Mouse (Mus musculus) erythroblast, embryonic 14.5 days (primary cell): ENCODE data around the gene Add2. TPM values are rescaled to one million over a fixed set of nuclear protein-coding genes. Genes with fewer than 3 reads are reported as not detected.
"Not testable (repeated sequence)": the region's sequence is repeated elsewhere in the genome, so short reads cannot be mapped to it uniquely, and the experiment has no call there.

Experiments
- H3K27me3 ChIP-seq: 2 replicates; pipeline ENCODE4 v1.6.1; 2012; ENCODE audit warnings: inconsistent platforms; ENCODE audit not compliant: control insufficient read depth
- H3K36me3 ChIP-seq: 2 replicates; pipeline ENCODE4 v1.6.1; 2012; ENCODE audit warnings: mild to moderate bottlenecking, inconsistent platforms; ENCODE audit not compliant: control insufficient read depth
- H3K4me1 ChIP-seq: 2 replicates; pipeline ENCODE4 v1.6.1; 2012; ENCODE audit warnings: inconsistent platforms; ENCODE audit not compliant: control insufficient read depth
- H3K4me3 ChIP-seq: replicated peaks from 2 replicates; pipeline ENCODE3; 2012; ENCODE audit warnings: moderate library complexity, mild to moderate bottlenecking, inconsistent platforms
- H3K9me3 ChIP-seq: 2 replicates; pipeline ENCODE4 v1.6.1; 2012; ENCODE audit warnings: low read length, inconsistent platforms, mixed read lengths; ENCODE audit not compliant: control insufficient read depth
- GATA1 ChIP-seq: IDR thresholded peaks from 2 replicates; pipeline ENCODE4 v1.6.1; 2012; ENCODE audit warnings: low read length, inconsistent platforms, mixed read lengths
- TAL1 ChIP-seq: IDR thresholded peaks from 3 replicates; pipeline ENCODE4 v1.6.1; 2012; ENCODE audit warnings: low read length, inconsistent platforms, mixed read lengths
- polyA plus RNA-seq: library from polyadenylated mRNA; stranded (reverse); fragments of >175 nt; gene quantifications from 2 replicates; pipeline ENCODE4 v1.2.3, GENCODE M21; 2012

Add2 gene
- 39.0 and 41.8 TPM in 2 replicates for polyA plus RNA-seq

- H3K4me1 ChIP-seq, result no peaks in the 10 kb centered on the region
- no peaks in the 10 kb centered on the region for H3K36me3 ChIP-seq
- no peaks in the 10 kb centered on the region for H3K9me3 ChIP-seq
- no peak for TF ChIP-seq TAL1
- TF ChIP-seq GATA1, result no peak
- H3K4me3 ChIP-seq, result no peak within 1 kb of the TSS
- H3K27me3 ChIP-seq, result peaks cover 75% of the 10 kb centered on the region
Observed at GRCm38 (mm10) chr6:86028601-86029322, at the start of gene Add2. TSS of gene Add2 (plus strand) at chr6:86028681.

- not testable (repeated sequence) for H3K9me3 ChIP-seq, H3K36me3 ChIP-seq, H3K4me3 ChIP-seq, H3K27me3 ChIP-seq
- peaks cover 11% of the 10 kb centered on the region for H3K4me1 ChIP-seq
Observed at GRCm38 (mm10) chr6:85978736-85979135, 49.7 kb upstream of the Add2 start.

GRCm38 (mm10) chr6:85984351-85984750 lies 44.1 kb upstream of the Add2 start:
- Histone ChIP-seq H3K4me3 (no peak overlapping the region), H3K4me1 (no peaks in the 10 kb centered on the region), H3K27me3 (0 out of 2 replicates have a peak, but pooled peaks cover 3% of the 10 kb centered on the region), H3K36me3 (no peaks in the 10 kb centered on the region), H3K9me3 (peaks cover 2% of the 10 kb centered on the region; the same call in 1 of the 2 replicates)
- TF ChIP-seq GATA1, result no peak
- no peak for TF ChIP-seq TAL1

DNA sequence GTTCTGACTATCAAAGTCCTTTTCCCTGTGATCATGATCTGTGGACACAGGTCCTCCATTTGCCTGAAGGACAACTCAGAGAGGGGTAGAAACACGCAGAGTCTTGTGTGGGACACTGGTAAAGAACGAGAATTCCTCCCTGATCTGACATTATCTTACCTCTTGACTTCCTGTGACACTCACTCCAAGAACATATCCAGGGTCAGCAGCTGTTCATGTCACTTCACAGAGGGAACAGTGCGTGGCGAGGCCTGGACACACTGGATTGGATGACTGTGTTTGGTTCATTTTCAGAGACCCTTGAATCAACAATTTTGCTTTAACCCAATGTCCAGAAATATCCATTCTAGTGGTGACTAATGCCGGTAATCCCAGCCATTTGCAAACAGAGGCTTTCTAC lies 38.9 kb upstream of the Add2 start:
- not testable (repeated sequence) for H3K4me1 ChIP-seq, H3K36me3 ChIP-seq, H3K27me3 ChIP-seq

GRCm38 (mm10) chr6:85990774-85991173 lies 37.7 kb upstream of the Add2 start:
- H3K4me1 ChIP-seq, H3K9me3 ChIP-seq, H3K4me3 ChIP-seq, H3K27me3 ChIP-seq, H3K36me3 ChIP-seq: not testable (repeated sequence)

More for the DNA sequence above, 38.9 kb upstream of the Add2 start:
- not testable (repeated sequence) for H3K9me3 ChIP-seq, H3K4me3 ChIP-seq

DNA sequence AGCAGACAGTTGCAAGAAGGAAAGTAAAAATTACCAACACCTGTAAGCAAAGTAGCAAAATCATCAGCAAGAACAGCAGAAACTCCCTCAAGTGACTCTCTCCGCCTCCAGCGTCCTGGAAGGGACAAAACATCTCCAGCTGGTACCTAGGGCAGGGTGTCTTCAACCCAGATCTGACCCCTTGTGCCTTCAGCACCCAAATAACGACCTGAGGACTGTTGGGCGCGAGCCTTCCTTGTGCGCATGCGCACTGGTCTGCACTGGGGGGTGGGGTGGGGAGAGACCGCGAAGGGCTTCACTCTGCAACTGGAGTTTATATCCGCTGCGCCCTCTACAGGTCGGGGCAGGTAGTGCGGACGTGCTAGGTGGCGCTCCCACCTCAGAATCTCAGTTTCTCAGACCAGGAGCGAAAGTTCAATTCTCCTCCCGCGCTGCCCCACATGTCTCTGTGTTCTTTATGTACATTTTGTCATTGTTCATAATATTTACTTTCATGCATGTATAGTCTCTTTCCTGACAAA lies 25.0 kb upstream of the Add2 start:
- peaks cover 5% of the 10 kb centered on the region for H3K27me3 ChIP-seq
- H3K9me3 ChIP-seq, result peaks cover 9% of the 10 kb centered on the region
- no peak for TF ChIP-seq TAL1
- no peak for TF ChIP-seq GATA1
- H3K4me3 ChIP-seq, result no peak overlapping the region
- peaks cover 6% of the 10 kb centered on the region for H3K4me1 ChIP-seq
- no peaks in the 10 kb centered on the region for H3K36me3 ChIP-seq

GRCm38 (mm10) chr6:86004271-86005148 lies 24.0 kb upstream of the Add2 start:
- H3K27me3 ChIP-seq, result peaks cover 7% of the 10 kb centered on the region
- H3K4me3 ChIP-seq, result no peak overlapping the region

GRCm38 (mm10) chr6:86009980-86010379 lies 18.5 kb upstream of the Add2 start:
- Histone ChIP-seq H3K27me3 (peaks cover 7% of the 10 kb centered on the region), H3K36me3 (no peaks in the 10 kb centered on the region), H3K4me1 (no peaks in the 10 kb centered on the region; the same call in 1 of the 2 replicates), H3K4me3 (no peak overlapping the region), H3K9me3 (no peaks in the 10 kb centered on the region)
- no peak for TF ChIP-seq TAL1
- TF ChIP-seq GATA1, result no peak

More at GRCm38 (mm10) chr6:86004271-86005148, 24.0 kb upstream of the Add2 start:
- Histone ChIP-seq H3K9me3 (peaks cover 9% of the 10 kb centered on the region), H3K36me3 (no peaks in the 10 kb centered on the region), H3K4me1 (peaks cover 6% of the 10 kb centered on the region)
- TF ChIP-seq TAL1 (no peak), GATA1 (no peak)

GRCm38 (mm10) chr6:86014812-86015211 lies 13.7 kb upstream of the Add2 start:
- not testable (repeated sequence) for H3K36me3 ChIP-seq, H3K27me3 ChIP-seq, H3K9me3 ChIP-seq, H3K4me3 ChIP-seq, H3K4me1 ChIP-seq
